Mouse (Mus musculus) activated CD4-positive, CD25-positive, alpha-beta regulatory T cell, adult 4 months (primary cell): Measurements from ENCODE around the gene Mamld1. TPM values are rescaled to one million over a fixed set of nuclear protein-coding genes. Genes with fewer than 3 reads are reported as not detected.
"Not testable (repeated sequence)": the region's sequence is repeated elsewhere in the genome, so short reads cannot be mapped to it uniquely, and the experiment has no call there.

Experiments
- ATAC-seq: one replicate; pipeline ENCODE4 v1.8.0; 2017
- polyA plus RNA-seq, 2 experiments: library from polyadenylated mRNA; unstranded; fragments of 100-300 nt; shearing (Covaris generic); gene quantifications; one replicate each; pipeline ENCODE4 v1.2.1; 2017

The Mamld1 gene
- not detected for polyA plus RNA-seq

- ATAC-seq: no peak
These were observed at the start of gene Mamld1 for GRCm38 (mm10) chrX:71049864-71050576. Mamld1 (plus strand) TSS chrX:71050256.

- ATAC-seq: no peak
These were observed 25.3 kb upstream of the Mamld1 start for GRCm38 (mm10) chrX:71024718-71025117.

GRCm38 (mm10) chrX:71028007-71028406 is 22.0 kb upstream of the Mamld1 start:
- ATAC-seq: no peak

GRCm38 (mm10) chrX:71028976-71029375 is 21.1 kb upstream of the Mamld1 start:
- ATAC-seq: not testable (repeated sequence)

- ATAC-seq: no peak
These were observed 738 bp downstream of the Mamld1 start for GRCm38 (mm10) chrX:71050677-71051311.

- ATAC-seq: no peak
These were observed 1.5 kb downstream of the Mamld1 start for GRCm38 (mm10) chrX:71051361-71052114.

GRCm38 (mm10) chrX:71052115-71052478 is 2.0 kb downstream of the Mamld1 start:
- ATAC-seq: no peak

- ATAC-seq: no peak
These were observed 2.6 kb downstream of the Mamld1 start for GRCm38 (mm10) chrX:71052481-71053216.

GRCm38 (mm10) chrX:71053246-71053645 is 3.2 kb downstream of the Mamld1 start:
- no peak for ATAC-seq

- ATAC-seq: no peak
These were observed 6.9 kb downstream of the Mamld1 start for GRCm38 (mm10) chrX:71056968-71057367.

- ATAC-seq: no peak
These were observed 35.2 kb downstream of the Mamld1 start for GRCm38 (mm10) chrX:71085092-71085807.

GRCm38 (mm10) chrX:71087370-71088079 is 37.5 kb downstream of the Mamld1 start:
- no peak for ATAC-seq

- ATAC-seq: no peak
These were observed 38.0 kb downstream of the Mamld1 start for GRCm38 (mm10) chrX:71088080-71088414.

- no peak for ATAC-seq
These were observed 55.8 kb downstream of the Mamld1 start for GRCm38 (mm10) chrX:71105820-71106219.

- ATAC-seq: no peak
These were observed 56.3 kb downstream of the Mamld1 start for GRCm38 (mm10) chrX:71106392-71106791.

- no peak for ATAC-seq
These were observed 58.1 kb downstream of the Mamld1 start for GRCm38 (mm10) chrX:71108056-71108735.

GRCm38 (mm10) chrX:71110333-71110732 is 60.3 kb downstream of the Mamld1 start:
- no peak for ATAC-seq

- no peak for ATAC-seq
These were observed 72.6 kb downstream of the Mamld1 start for GRCm38 (mm10) chrX:71122359-71123293.

- ATAC-seq: no peak
These were observed 75.0 kb downstream of the Mamld1 start for GRCm38 (mm10) chrX:71125013-71125412.

GRCm38 (mm10) chrX:71131464-71131863 is 81.4 kb downstream of the Mamld1 start:
- no peak for ATAC-seq
